Mouse (Mus musculus): Measurements from ENCODE around the gene Mcemp1. TPM values are rescaled to one million over a fixed set of nuclear protein-coding genes. Genes with fewer than 3 reads are reported as not detected.

Mcemp1 gene
- total and polyA plus RNA-seq, 2 experiments from 2014 or later = 0.30 TPM; not detected in 1

GRCm38 (mm10) chr8:3647561-3647960 lies 18.0 kb upstream of the Mcemp1 start:
- Histone ChIP-seq H3K36me3 (replicated peaks; ENCODE audit: control insufficient read depth, insufficient read depth, low read length) (no peaks in the 10 kb centered on the region), H3K4me3 (ENCODE audit: low read depth, low read length) (no peak overlapping the region), H3K9me3 (replicated peaks; ENCODE audit: control insufficient read depth, low read length) (no peaks in the 10 kb centered on the region), H3K4me1 (ENCODE audit: control insufficient read depth, insufficient read depth) (no peaks in the 10 kb centered on the region), H3K27ac (ENCODE audit: low read depth) (no peak overlapping the region), H3K27me3 (ENCODE audit: control insufficient read depth, insufficient read depth, low read length) (no peaks in the 10 kb centered on the region), H3K4me2 (ENCODE audit: low read depth, low read length) (no peak overlapping the region), H3K9ac (replicated peaks; ENCODE audit: low read depth, low read length) (no peak overlapping the region)
- ATAC-seq (ENCODE audit: insufficient read depth, low read depth) = no peak
- 66% methylated on average over 4 of the region's 4 CpGs for WGBS
- TF ChIP-seq CTCF (IDR thresholded peaks at IDR 0.05; ENCODE audit: low read depth) (no peak), EP300 (IDR thresholded peaks at IDR 0.05; ENCODE audit: low read depth) (no peak)
- no peak for DNase-seq (ENCODE audit: low spot score)

- ATAC-seq (ENCODE audit: insufficient read depth, low read depth) (no peak), DNase-seq (ENCODE audit: low spot score) (no peak)
- Histone ChIP-seq H3K4me1 (ENCODE audit: control insufficient read depth, insufficient read depth) (no peaks in the 10 kb centered on the region), H3K4me3 (ENCODE audit: low read depth, low read length) (no peak overlapping the region), H3K36me3 (replicated peaks; ENCODE audit: control insufficient read depth, insufficient read depth, low read length) (no peaks in the 10 kb centered on the region), H3K27ac (ENCODE audit: low read depth) (no peak overlapping the region), H3K27me3 (ENCODE audit: control insufficient read depth, insufficient read depth, low read length) (no peaks in the 10 kb centered on the region), H3K4me2 (ENCODE audit: low read depth, low read length) (no peak overlapping the region), H3K9me3 (replicated peaks; ENCODE audit: control insufficient read depth, low read length) (no peaks in the 10 kb centered on the region), H3K9ac (replicated peaks; ENCODE audit: low read depth, low read length) (no peak overlapping the region)
- WGBS = 51% methylated on average over 2 of the region's 2 CpGs
- TF ChIP-seq CTCF (IDR thresholded peaks at IDR 0.05; ENCODE audit: low read depth) (no peak), EP300 (IDR thresholded peaks at IDR 0.05; ENCODE audit: low read depth) (no peak)
Observed at GRCm38 (mm10) chr8:3648268-3648667, 17.3 kb upstream of the Mcemp1 start.

- WGBS = 53% methylated on average over 1 of the region's 1 CpGs
- Histone ChIP-seq H3K27me3 (ENCODE audit: control insufficient read depth, insufficient read depth, low read length) (no peaks in the 10 kb centered on the region), H3K36me3 (replicated peaks; ENCODE audit: control insufficient read depth, insufficient read depth, low read length) (no peaks in the 10 kb centered on the region), H3K9me3 (replicated peaks; ENCODE audit: control insufficient read depth, low read length) (no peaks in the 10 kb centered on the region), H3K27ac (ENCODE audit: low read depth) (no peak overlapping the region), H3K4me1 (ENCODE audit: control insufficient read depth, insufficient read depth) (no peaks in the 10 kb centered on the region), H3K4me3 (ENCODE audit: low read depth, low read length) (no peak overlapping the region), H3K4me2 (ENCODE audit: low read depth, low read length) (no peak overlapping the region), H3K9ac (replicated peaks; ENCODE audit: low read depth, low read length) (no peak overlapping the region)
- no peak for ATAC-seq (ENCODE audit: insufficient read depth, low read depth)
- DNase-seq (ENCODE audit: low spot score) = no peak
- no peak for TF ChIP-seq CTCF (IDR thresholded peaks at IDR 0.05; ENCODE audit: low read depth)
- no peak for TF ChIP-seq EP300 (IDR thresholded peaks at IDR 0.05; ENCODE audit: low read depth)
Observed at GRCm38 (mm10) chr8:3648990-3649389, 16.6 kb upstream of the Mcemp1 start.

DNA sequence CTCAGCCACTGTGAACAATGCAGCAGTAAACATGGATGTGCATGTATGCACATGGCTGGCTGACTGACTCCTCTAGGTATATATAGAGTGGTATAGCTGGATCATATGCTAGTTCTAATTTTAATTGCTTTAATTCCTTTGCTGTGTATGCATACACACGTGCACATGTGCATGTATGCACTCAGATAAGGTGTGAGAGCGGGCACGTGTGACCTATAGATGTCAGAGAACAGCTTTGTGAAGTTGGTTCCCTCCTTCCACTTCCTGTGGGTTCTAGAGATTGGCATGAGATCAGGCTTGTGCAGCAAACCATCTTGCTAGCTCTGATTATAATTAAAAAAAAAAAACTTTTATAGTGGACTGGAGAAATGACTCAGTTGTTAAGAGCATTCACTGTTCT lies 12.7 kb upstream of the Mcemp1 start:
- Histone ChIP-seq H3K27me3 (ENCODE audit: control insufficient read depth, insufficient read depth, low read length) (no peaks in the 10 kb centered on the region), H3K27ac (ENCODE audit: low read depth) (no peak overlapping the region), H3K9me3 (replicated peaks; ENCODE audit: control insufficient read depth, low read length) (no peaks in the 10 kb centered on the region), H3K36me3 (replicated peaks; ENCODE audit: control insufficient read depth, insufficient read depth, low read length) (no peaks in the 10 kb centered on the region), H3K9ac (replicated peaks; ENCODE audit: low read depth, low read length) (no peak overlapping the region), H3K4me2 (ENCODE audit: low read depth, low read length) (no peak overlapping the region), H3K4me1 (ENCODE audit: control insufficient read depth, insufficient read depth) (no peaks in the 10 kb centered on the region), H3K4me3 (ENCODE audit: low read depth, low read length) (no peak overlapping the region)
- 47% methylated on average over 3 of the region's 3 CpGs for WGBS
- TF ChIP-seq CTCF (IDR thresholded peaks at IDR 0.05; ENCODE audit: low read depth) (no peak), EP300 (IDR thresholded peaks at IDR 0.05; ENCODE audit: low read depth) (no peak)
- ATAC-seq (ENCODE audit: insufficient read depth, low read depth) (no peak), DNase-seq (ENCODE audit: low spot score) (no peak)

DNA sequence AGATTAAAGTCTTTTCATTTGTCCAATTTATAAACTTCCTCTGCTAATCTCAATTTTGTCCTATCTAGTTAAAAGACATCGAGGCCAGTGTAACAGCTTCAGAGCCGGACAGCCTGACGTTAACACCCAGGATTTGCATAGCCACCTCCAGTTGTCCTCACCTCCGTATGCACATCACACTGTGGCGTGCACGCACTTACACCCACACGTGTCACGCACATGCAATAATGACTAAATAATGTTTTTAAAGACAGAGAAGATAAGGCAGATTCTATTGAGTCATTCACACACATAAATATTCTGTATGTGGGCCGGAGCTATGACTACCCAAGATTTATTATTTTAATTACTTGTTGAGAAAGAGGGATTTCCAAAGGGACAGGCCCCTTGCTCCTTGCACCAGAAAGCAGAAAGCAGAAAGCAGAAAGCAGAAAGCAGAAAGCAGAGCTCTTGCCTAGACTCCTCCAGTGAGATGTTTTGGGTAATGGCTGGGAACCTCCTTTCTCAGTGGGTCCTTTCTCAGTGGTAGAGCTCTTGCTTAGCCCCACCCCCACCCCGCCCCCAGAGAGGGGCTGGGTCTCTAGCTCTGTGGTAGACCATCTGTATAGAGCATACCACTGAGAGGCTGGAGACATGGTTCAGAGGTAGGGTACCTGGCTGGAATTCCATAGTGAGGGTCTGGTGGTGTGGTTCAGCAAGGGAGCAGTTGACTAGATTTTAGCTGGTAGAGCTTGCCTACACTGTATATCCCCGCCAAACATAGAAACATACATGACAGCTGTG lies 10.6 kb upstream of the Mcemp1 start:
- 68% methylated on average over 11 of the region's 11 CpGs for WGBS
- ATAC-seq (ENCODE audit: insufficient read depth, low read depth) = no peak
- TF ChIP-seq CTCF (IDR thresholded peaks at IDR 0.05; ENCODE audit: low read depth) (no peak), EP300 (IDR thresholded peaks at IDR 0.05; ENCODE audit: low read depth) (no peak)

DNA sequence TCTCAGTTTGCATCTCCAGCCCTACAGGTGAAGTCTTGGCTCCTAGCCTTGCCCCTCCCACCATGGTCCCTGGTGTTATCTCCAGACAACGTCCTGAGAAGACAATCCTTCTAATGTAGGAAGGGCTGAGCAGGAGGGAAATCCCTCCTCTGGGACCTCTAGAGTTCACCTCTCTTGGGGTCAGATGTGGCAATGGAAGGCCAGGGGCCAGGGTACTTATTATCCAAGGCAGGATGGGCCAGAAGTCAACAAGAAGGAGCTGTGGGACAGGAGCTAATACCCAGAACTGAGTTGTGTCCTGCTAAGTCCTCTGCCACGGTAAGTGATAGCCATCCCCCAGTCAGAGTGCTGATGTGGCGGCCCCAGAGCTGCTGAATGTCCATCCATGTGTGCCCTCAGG lies 10.0 kb upstream of the Mcemp1 start, which contains the start of gene Retn:
Gene Retn, plus strand, starts transcription at position 245 of the 400 bp plus-strand sequence.
- Histone ChIP-seq H3K4me2 (ENCODE audit: low read depth, low read length) (no peak within 1 kb of the TSS), H3K9ac (replicated peaks; ENCODE audit: low read depth, low read length) (no peak within 1 kb of the TSS), H3K9me3 (replicated peaks; ENCODE audit: control insufficient read depth, low read length) (no peaks in the 10 kb centered on the region), H3K4me3 (ENCODE audit: low read depth, low read length) (no peak within 1 kb of the TSS), H3K36me3 (replicated peaks; ENCODE audit: control insufficient read depth, insufficient read depth, low read length) (no peaks in the 10 kb centered on the region), H3K4me1 (ENCODE audit: control insufficient read depth, insufficient read depth) (no peaks in the 10 kb centered on the region), H3K27ac (ENCODE audit: low read depth) (no peak within 1 kb of the TSS), H3K27me3 (ENCODE audit: control insufficient read depth, insufficient read depth, low read length) (no peaks in the 10 kb centered on the region)
- TF ChIP-seq EP300 (IDR thresholded peaks at IDR 0.05; ENCODE audit: low read depth) (no peak), CTCF (IDR thresholded peaks at IDR 0.05; ENCODE audit: low read depth) (no peak)
- DNase-seq (ENCODE audit: low spot score) = no peak
- WGBS = 51% methylated on average over 3 of the region's 3 CpGs
- no peak for ATAC-seq (ENCODE audit: insufficient read depth, low read depth)

More for the DNA sequence above, 10.6 kb upstream of the Mcemp1 start:
- Histone ChIP-seq H3K4me3 (ENCODE audit: low read depth, low read length) (no peak overlapping the region), H3K9ac (replicated peaks; ENCODE audit: low read depth, low read length) (no peak overlapping the region), H3K27ac (ENCODE audit: low read depth) (no peak overlapping the region), H3K27me3 (ENCODE audit: control insufficient read depth, insufficient read depth, low read length) (no peaks in the 10 kb centered on the region), H3K36me3 (replicated peaks; ENCODE audit: control insufficient read depth, insufficient read depth, low read length) (no peaks in the 10 kb centered on the region), H3K9me3 (replicated peaks; ENCODE audit: control insufficient read depth, low read length) (no peaks in the 10 kb centered on the region), H3K4me2 (ENCODE audit: low read depth, low read length) (no peak overlapping the region), H3K4me1 (ENCODE audit: control insufficient read depth, insufficient read depth) (no peaks in the 10 kb centered on the region)
- no peak for DNase-seq (ENCODE audit: low spot score)
